Mouse (Mus musculus) layer of hippocampus, adult 18-20 months (tissue): ENCODE measurements around the gene Gla. TPM values are rescaled to one million over a fixed set of nuclear protein-coding genes. Genes with fewer than 3 reads are reported as not detected.

Experiments
- DNase-seq, 2 experiments: peaks; one replicate each; pipeline ENCODE4 v3.0.0; 2022; ENCODE audit warnings: low spot score in 2 of 2
- long read RNA-seq: library from polyadenylated mRNA; stranded (forward); transcript quantifications from one replicate; pipeline ENCODE4 v2.0.0, GENCODE M21; 2021
- total RNA-seq, 2 experiments: library from RNA; stranded (reverse); gene quantifications; 2 replicates each; pipeline ENCODE4 v1.2.3; 2021

The Gla gene
- 1 to 10 TPM; 9.5 to 9.8 TPM for total RNA-seq
- long read RNA-seq, partial matches to known transcripts, result 0 of 1 reads
- long read RNA-seq, other reads (novel, unspliced or antisense), result 0 of 1 reads

DNA sequence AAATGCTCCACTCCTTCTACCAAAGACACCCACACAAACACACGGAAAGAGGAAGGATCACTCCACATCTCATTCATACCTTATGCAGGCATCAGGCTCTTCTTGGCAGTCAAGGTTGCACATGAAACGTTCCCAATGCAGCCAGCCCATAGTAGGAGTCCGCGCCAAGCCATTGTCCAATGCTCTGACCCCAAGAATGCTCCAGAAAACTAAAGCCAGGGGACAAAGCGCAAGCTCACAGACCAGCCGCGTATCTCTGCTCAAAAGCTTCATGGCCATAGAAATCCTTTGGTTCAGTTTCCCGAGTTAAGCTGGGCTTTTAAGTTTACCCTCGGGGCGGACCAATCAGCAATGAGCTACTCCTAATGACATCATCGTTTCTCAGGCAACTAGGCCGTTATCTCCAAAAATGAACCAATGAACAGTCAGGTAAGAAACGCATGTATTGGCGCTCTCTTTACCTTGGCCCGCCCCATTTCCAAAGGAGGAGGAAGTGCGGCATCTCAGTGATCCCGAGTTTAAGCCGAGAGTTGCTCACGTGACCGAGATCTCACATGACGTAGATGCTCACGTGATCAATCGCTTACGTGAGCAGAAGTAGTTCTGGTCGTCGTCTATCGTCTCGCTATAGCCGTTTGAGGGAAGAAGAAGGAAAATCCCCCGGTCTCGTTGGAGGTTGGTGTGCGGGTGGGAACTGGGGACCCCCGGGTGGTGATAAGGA, at the start of gene Gla, which contains the start of gene Hnrnph2:
Gene Gla, minus strand, starts transcription at position 467 of the 721 bp plus-strand sequence.
Gene Hnrnph2, plus strand, starts transcription at position 521 of the 721 bp plus-strand sequence.
- peak; percentile 82 to 95 for DNase-seq

DNA sequence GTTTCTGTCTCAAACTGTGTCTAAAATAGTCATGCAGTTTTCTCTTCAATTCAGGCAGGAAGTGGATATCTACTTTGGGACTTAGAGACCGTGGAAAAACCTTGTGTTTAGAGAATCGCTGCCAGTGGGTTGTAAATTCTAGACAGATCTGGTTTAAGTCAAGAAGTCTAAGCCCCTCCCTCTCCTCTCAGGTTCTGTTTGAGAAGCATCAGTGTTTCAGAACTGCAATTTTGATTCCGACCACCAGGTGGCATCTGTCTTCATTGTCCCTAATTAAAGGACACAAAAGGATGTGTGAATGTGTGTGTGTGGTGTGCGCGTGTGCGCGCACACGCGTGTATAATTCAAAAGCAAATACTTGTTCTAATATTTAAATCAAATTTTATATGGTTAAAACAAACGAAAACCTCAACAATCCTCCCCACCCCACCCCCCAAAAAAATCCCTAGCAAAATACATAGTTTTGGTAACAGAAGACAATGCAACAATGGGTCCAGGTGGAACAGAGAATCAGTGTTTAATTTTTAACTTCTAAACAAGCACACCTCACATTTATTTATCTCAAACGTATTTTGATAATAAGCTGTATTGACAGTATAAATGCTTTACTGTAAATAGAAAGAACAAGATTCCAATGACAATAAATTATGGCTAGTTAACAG, 47.2 kb upstream of the Gla start:
- peak; percentile 46 to 87 for DNase-seq

DNA sequence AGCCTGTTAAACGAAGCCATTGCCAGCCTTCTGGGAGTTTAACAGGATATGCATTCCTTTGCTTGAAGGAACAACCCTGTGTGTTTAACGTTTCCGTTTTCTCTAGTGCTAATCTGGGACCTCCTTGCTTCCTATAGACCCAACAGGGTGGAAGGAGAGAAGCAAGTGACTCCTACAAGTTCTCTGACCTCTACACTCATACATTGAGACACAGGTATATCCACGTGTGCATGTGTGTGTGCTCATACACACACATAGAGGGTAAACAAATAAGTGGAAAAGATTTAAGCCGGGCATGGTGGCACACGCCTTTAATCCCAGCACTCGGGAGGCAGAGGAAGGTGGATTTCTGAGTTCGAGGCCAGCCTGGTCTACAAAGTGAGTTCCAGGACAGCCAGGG, 46.5 kb upstream of the Gla start:
- no peak for DNase-seq

DNA sequence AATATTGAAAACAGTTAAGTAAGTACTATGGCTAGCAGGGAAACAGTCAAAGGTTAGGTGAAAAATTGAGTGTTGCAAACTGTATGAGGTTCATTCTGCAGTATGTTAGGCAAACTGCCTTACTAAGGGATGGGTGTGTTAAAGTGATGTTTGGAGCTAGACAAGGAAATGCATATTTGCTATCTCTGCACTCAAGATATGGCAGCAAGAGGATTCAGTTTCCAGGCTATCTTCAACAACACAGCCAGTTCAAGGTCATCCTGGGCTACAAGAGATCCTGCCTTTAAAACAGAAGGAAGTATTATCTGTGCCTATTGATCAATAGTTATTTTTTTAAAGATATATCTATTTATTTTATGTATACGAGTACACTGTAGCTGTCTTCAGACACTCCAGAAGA, 45.4 kb upstream of the Gla start:
- DNase-seq, result no peak

DNA sequence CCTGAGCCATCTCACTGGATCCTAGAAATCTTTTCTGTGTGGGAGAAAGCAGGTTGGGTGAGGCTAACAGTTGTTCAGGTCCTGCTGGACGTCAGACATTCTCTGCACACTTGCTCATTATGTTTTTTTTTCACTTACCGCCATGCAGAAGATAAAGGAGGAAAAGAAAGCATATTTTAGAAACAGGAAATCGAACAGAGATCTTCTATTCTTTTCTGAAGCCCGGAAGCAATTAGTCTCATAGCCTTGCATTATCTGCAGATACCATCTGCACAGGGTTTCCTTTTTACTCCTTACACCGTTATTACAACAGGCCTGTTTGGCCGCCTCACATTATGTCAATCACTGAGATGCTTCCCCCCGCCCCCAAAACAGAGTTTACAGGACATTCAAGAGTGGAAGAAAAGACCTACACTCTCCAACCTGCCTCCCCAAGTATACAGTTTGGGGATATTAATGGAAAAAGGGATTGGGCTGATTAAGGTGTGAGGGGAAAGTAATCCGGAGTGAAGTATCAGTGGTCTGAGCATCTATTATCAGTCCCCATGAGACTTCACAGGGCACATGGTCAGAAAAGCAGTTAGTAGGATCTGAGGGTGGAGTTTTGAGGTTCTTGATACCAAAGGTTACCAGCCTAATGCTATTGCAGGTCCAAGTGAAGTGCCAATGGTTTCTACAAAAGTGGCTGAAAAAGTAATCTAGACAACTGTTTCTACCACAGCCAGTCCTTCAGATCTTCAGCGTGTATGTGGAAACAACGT, 40.3 kb upstream of the Gla start:
- no peak for DNase-seq

DNA sequence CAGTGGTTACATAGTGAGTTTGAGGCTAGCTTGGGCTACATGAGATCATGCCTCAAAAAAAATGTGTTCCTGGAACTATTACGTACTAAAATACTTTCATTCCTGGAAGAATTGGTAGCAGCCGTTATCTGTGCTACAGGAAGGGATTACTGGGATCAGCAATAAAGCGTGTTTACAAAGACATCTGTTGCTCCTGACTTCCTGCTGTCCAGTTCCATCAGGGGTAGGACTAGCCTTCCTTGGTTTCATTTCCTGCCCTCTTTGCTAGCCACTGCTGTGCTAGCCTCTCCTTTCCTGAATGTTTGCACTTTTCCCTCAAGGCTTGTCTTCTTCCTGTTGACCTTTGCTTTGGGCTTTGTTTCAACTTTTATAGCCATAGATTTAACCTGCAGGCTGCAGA, 34.9 kb upstream of the Gla start:
- DNase-seq, result no peak

DNA sequence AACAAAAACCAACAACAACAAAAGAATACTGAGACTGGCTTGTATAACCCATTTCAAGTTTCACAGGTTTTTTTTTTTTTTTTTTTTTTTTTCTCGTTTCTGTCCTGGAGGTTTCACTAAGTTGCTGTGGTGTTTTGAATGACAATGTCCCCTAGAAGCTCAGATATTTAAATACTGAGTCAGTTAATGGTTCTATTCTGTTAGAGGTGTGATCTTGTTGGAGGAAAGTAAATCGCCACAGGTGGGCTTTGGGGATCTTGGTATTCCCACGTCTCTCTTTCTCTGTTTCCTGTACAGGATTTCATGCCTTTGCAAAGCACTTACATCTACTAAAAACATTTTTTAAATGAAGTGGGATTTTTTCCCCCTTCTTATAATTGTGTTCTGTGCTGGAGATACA, 34.2 kb upstream of the Gla start:
- DNase-seq, result no peak

DNA sequence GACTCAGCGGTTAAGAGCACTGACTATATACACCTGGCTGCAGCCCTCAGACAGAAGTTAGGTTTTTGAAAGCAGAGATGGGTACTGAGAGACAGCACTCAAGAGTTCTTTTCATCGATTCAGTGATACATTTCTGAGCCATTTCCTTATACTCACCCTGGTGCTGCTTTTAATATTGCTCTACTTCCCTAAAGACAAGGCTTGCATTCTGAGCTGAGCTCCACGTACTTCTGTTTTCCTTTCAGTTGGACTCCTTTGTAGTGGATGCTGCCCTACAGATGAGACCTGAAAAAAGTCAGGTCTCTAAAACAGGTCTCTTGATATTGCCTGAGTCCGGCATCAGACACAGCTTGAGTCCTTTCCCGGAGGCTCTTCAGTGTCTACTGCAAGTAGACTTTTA, 31.8 kb upstream of the Gla start:
- DNase-seq, result no peak

DNA sequence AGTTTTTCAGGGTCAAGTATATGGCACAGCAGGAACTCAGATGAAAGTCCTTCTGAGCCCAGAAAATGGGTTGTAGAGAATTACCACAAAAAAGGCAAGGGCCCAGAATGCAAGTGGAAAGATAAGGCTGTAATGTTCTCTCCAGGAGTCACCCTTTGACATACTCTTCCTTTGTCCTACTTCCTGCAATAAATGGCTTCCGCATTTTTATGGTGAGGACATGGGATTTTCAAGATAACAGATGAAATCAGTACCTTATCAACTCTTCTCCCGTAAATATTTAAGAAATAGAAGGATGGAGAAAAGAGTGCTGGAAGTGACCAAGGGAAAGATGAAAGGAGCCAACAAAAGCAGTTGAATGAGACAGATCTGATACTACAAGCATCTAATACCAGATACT, 27.3 kb upstream of the Gla start:
- DNase-seq, result no peak

DNA sequence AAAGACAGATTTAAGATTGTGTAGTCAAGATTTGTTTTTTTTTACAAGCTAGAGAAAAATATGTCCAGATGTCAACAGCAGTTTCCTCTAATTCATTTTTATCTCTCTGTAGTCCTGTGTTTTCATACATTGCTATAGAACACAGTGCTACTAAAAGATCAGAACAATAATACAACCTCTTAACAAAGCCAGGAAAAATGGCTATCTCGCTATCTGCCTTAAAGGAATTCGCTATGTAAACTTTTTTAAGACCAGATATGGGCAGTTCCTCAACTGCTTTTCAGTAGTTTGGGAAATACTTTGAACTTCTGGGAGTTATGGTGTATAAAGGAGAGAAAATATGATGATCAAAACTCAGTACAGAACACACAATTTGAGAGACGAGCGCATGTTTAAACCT, 22.4 kb upstream of the Gla start:
- no peak for DNase-seq

DNA sequence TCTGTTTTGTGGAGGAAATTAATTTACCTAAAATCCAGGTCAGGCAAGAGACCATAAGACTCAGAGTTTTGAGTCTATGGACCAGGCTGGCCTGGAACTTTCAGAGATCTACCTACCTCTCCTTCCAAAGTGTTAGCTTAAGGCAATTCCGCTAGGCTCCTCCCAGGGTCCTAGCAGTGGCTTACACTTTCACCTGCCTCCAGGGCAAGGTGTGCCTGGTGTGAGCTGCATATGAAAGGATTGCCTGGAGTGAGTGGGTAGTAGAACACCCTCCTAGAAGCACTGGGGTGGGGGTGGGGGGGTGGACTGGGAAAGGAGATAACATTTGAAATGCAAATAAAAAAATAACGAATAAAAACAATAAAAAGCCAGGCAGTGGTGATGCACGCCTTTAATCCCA, 20.8 kb upstream of the Gla start:
- no peak for DNase-seq

DNA sequence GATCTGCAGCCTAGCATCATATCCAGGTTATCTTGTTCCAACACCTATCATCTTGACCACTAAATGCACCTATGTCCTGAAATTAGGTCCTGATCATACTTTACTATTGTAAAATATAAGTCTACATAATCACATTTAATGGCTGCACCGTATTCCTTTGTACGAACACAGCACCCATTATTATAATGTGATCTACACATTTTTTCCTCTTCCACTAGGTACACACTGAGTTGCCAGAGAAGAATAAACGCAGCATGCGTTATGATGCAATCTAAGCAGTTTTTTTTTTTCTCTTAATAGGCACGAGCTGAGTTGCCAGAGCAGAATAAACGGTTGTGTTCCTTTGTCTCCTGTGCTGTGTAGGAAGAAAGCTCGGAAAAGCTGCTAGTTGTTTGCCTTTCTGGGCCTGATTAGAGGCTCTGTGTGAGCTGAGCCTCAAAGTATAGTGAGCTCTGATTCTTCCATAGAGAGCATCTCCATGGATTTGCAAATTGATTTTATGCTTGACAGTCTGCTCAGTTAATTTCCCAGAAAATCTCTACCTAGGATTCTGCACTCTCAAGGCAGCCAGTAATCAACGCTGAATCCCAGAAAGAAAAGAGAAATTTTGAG, 19.4 kb upstream of the Gla start:
- peak in 1 of 2 experiments; percentile 12 for DNase-seq

DNA sequence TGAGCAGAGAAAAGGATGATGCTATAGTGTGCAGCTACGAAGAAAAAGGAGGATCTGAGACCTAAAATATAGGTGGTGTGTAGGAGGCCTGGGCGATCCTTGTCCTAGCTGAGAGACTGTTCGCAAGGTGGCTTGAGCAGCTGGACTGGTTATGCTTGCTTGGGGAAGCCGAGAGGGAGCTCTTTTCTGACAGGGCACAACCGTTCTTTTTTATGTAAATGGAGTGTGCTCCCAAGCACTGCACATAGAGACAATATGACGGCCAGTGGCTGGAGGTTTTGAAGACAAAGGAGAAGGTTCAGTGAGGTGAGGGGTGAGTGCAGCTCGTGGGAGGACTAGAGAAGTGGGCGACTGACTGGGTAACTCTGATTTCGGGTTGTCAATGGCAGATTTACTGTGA, 18.8 kb upstream of the Gla start:
- no peak for DNase-seq

DNA sequence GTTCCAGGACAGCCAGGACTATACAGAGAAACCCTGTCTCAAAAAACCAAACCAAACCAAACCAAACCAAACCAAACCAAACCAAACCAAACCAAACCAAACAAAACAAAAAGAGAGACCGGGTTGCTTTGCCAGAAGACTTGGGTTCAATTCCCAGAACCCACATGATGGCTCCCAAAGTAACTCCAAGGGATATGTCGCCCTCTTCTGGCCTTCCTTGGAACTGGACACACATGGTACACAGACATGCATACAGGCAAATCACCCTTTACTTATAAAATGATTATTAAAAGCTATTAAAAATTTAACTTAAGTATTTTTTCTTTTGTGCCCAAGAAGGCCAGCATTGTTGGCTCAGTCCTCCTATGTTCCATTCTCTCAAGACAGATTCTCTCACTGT, 13.4 kb upstream of the Gla start:
- DNase-seq, result no peak

DNA sequence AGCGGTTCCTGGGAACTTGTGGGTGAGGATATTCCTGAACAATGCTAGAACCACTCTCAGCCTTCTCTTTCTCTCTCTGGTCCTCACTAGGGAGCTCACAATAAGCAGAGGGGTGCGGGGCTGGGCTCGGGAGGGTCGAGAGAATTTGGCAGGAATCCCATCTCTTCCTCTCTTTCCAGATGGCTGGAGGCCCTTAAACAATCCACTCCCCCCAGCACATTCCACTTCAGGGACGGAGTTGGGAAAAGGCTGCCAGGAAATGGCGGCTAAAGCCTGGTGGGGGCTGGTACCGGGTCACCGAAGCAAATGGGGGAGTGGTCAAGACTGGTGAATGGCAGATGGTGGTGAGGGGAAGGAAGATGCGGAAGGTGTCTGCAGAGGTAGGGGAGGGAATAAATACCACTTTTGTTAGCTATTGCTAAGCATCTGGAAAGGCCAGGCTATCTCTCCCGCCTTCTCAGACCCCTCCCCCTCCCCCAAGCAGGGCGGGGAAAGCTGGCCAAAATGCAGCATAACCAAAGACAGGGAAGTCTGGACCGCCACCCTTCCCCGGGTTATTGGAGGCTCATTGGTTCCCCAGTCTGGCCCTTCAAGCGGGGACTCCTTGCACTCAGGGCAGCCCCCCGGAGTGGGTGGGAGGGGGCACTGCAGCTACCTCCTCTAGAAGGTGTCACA, 11.5 kb upstream of the Gla start:
- DNase-seq, result no peak

DNA sequence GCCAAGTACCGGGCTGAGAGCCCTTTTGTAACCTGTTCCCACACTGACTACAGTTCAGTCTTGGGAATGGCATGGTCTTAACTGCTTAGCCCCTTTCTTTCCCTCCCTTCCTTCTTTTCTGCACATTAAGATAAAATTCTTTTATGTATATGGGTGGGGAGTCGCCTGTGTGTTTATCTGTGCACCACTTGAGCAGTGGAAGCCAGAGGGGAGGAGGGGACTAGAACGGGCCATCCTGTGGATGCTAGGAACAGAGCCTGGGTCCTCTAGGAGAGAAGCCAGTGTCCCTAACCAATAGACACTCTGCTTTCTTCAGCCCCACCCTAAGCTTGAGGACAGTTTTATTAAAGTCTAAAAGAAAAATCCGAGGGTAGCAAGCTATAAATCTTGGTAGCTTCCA, 10.1 kb upstream of the Gla start:
- no peak for DNase-seq

DNA sequence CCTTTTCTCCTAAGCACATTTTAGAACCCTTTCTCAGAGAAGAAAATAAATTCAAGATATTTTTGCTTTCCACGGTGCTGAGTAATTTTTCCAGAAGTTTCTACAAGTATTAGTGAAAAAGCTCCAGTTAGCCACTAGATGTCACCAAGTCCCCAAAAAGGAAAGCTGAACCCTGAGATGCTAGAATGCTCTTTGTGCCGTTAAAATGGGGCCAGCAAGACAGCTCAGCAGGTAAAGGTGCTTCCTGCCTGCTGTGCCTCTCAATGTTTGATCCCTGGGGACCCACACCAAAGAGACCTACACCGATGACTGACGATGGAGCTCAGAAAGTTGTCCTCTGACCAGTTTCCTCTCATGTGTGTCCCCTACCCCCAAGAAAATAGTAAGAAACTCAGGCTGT, 8.5 kb upstream of the Gla start:
- peak in 1 of 2 experiments; percentile 20 for DNase-seq

DNA sequence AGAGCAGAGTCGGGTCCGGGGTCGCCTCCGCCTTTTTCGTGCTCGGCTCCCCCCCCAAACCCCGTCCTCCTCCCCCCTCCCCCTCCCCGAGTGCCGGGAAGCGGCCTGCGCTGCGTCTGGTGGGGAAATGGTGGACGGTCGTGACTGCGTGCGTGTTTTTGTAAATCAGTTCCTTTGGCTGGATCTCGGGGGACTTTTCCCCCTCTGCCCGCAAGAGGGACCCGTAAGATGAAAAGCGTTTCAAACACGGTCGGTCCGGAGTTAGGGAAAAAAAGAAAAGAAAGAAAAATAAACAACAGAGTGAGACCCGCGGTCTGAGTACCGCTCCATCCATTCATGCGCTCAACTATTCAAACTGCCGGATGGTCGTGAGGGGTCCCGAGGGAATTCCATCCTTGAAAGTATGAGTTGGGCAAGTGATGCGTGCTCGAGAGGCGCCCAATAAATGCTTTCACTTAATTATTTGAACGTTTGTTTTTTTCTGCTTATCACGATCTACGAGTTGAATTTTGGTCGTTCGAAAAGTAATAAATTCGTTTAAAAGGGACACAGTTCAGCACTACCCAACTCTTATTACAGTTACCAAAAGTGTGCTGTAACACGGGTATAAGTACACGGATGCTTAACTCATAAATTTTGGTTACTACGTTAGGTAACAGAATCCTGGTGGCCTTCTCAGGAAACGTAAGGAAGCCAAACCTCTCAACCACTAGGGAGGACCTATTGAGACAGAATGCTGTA, 625 bp upstream of the Gla start:
- no peak for DNase-seq

DNA sequence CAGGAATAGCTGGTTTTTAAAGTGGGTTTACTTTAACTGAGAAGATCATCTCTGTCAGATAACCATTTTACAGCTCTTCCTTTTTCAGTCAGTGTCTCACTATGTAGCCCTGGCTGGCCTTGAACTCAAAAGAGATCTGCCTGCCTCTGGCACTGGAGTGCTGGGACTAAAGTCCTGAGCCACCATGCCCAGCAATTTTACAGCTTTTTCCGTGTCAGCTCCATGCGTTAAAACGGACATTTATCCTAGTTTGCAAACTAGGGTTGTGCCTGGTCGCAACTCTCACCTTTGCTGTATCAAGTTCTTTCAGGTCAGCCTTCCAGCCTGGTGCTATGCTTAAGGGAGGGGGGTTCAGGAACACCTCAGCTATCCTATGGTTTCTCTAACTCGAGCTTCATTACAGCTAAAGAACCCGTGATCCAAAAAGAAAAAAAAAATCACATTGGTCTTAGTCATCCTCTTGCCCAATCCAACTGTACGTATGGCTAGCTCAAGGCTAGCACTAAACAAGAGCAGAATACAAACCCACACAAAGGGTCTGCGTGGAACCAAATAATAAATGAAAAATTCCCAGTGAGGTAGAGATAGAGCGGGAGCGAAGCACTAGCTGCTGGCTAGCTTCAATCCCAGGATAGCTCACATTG, 881 bp downstream of the Gla start:
- no peak for DNase-seq

DNA sequence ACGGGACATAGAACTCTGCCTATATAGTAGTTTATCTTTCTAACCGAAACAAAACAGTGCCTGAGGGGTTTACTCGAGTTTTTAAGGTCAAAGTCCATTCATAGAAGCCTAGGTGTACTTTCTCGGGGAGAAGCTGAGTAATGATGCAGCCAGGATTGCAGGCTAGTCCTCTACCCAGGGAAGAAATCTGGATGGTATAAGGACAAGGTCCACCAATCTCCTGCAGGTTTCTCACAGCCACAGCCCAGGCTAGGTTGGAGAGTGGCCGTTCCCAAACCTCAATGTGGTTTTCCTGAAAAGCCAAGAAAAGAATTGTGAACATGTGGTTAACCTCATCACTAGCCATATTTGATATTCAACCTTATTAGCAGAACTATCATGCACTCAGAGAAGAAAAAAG, 11.1 kb downstream of the Gla start:
- DNase-seq, result no peak
